In the genomic region with DNA sequence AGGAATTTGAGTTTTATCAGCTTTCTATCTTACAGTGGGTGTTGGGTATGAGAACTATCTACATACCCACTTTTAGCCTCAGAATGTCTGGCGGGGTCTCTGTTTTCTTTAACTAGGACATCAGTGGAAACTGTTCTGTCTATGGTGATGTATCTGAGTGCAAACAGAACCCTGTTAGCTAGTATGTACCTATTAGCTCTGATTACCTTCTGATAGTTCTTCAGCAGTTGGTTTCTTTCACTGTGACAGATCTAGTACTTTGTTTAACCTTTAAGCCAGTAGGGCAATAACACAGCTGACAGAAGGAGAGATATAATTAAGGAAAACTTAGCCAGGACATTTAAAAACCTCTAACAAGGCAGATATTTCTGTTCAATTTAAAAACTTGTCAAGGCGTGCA, we compare ENCODE assay signal across 15 mouse cellular contexts.
"Had no signal": no experiment of that assay in that cellular context is flagged by ENCODE, and none has a peak within 500 bp of the region (broad histone marks: within the 10 kb centered on the region; RNA-seq: fewer than 3 reads in every experiment).

No protein-coding gene starts in this region.

- H3K4me3 ChIP-seq: limb, embryonic 10.5 days; liver, embryonic 15.5 days; midbrain, embryonic 13.5 days; myocyte; neural tube, embryonic 15.5 days; stomach, embryonic 15.5 days had no signal

- H3K9me3 ChIP-seq: limb, embryonic 10.5 days; liver, embryonic 15.5 days; midbrain, embryonic 13.5 days; neural tube, embryonic 15.5 days; stomach, embryonic 15.5 days had no signal

- H3K9ac ChIP-seq: liver, embryonic 15.5 days; midbrain, embryonic 13.5 days; neural tube, embryonic 15.5 days; stomach, embryonic 15.5 days had no signal

- H3K4me2 ChIP-seq: liver, embryonic 11.5 days; liver, embryonic 15.5 days; midbrain, embryonic 13.5 days; neural tube, embryonic 15.5 days; stomach, embryonic 15.5 days had no signal

- DNase-seq: kidney, adult 11 months; kidney, postnatal 10 days; lung, adult 2 months; lung, postnatal 36 days; right cerebral cortex, postnatal 4 days; spleen, adult 18-20 months; thymus, postnatal 4 days had no signal

- H3K27ac ChIP-seq: limb, embryonic 10.5 days; liver, embryonic 15.5 days; midbrain, embryonic 13.5 days; neural tube, embryonic 15.5 days; stomach, embryonic 15.5 days had no signal

- H3K4me1 ChIP-seq: limb, embryonic 10.5 days; liver, embryonic 15.5 days; midbrain, embryonic 13.5 days; neural tube, embryonic 15.5 days; stomach, embryonic 15.5 days had no signal

- H3K36me3 ChIP-seq: limb, embryonic 10.5 days; liver, embryonic 15.5 days; midbrain, embryonic 13.5 days; neural tube, embryonic 15.5 days; stomach, embryonic 15.5 days had no signal

- H3K27me3 ChIP-seq: liver, embryonic 15.5 days; midbrain, embryonic 13.5 days; neural tube, embryonic 15.5 days; stomach, embryonic 15.5 days had no signal

- ATAC-seq: lung, postnatal 0 days; midbrain, embryonic 13.5 days had no signal
